Comparison of ENCODE assay signal across 13 mouse cellular contexts in genomic region chr4:47881560-47881959, GRCm38 (mm10).
A peak's percentile ranks its signal among the peaks of the same experiment; 100 is the strongest.
DNase-seq lines count a peak whose midpoint lies in the region; ATAC-seq lines count a peak whose summit lies in the region.
"Had no signal": no experiment of that assay in that cellular context is flagged by ENCODE, and none has a peak within 500 bp of the region (broad histone marks: within the 10 kb centered on the region; RNA-seq: fewer than 3 reads in every experiment).

No protein-coding gene starts in this region.

- H3K4me2 ChIP-seq in embryonic facial prominence, embryonic 14.5 days (ENCODE audit: low read depth, low read length) = no peak overlapping the region
- no peak overlapping the region for H3K4me2 ChIP-seq in kidney, embryonic 14.5 days (replicated peaks; ENCODE audit: low read depth, low read length)
- H3K4me2 ChIP-seq: embryonic facial prominence, embryonic 13.5 days; limb, embryonic 12.5 days had no signal

- H3K4me1 ChIP-seq in embryonic facial prominence, embryonic 14.5 days (ENCODE audit: control insufficient read depth, insufficient read depth, low read length) = no peaks in the 10 kb centered on the region
- no peaks in the 10 kb centered on the region; the same call in 1 of the 2 replicates for H3K4me1 ChIP-seq in embryonic facial prominence, embryonic 10.5 days
- H3K4me1 ChIP-seq in kidney, embryonic 14.5 days (ENCODE audit: control insufficient read depth, insufficient read depth, low read length) = no peaks in the 10 kb centered on the region
- H3K4me1 ChIP-seq: embryonic facial prominence, embryonic 13.5 days; limb, embryonic 12.5 days had no signal

- peak; percentile 3 for DNase-seq in embryonic facial prominence, embryonic 14.5 days (ENCODE audit: low spot score)
- DNase-seq in embryonic facial prominence, embryonic 10.5 days (ENCODE audit: low spot score) = no peak
- DNase-seq in right cerebral cortex, adult 2 months (ENCODE audit: low spot score in 2 of 2) = peak; percentile 56 to 66
- no peak for DNase-seq in right cerebral cortex, postnatal 14 days
- DNase-seq in left cerebral cortex, adult 18-20 months (ENCODE audit: low spot score in 2 of 2) = peak; percentile 32 to 46
- DNase-seq in embryo, embryonic 10.5 days (ENCODE audit: low spot score) = no peak
- no peak for DNase-seq in c-Kit-positive CD71-positive TER-119-positive erythroid progenitor cells, embryonic 14.5 days (ENCODE audit: low spot score)
- DNase-seq: adrenal gland, postnatal 10 days had no signal

- H3K27ac ChIP-seq in embryonic facial prominence, embryonic 14.5 days (replicated peaks; ENCODE audit: low read depth, low read length) = no peak overlapping the region
- no peak overlapping the region for H3K27ac ChIP-seq in embryonic facial prominence, embryonic 10.5 days (replicated peaks)
- no peak overlapping the region for H3K27ac ChIP-seq in kidney, embryonic 14.5 days (ENCODE audit: low read depth, low read length)
- H3K27ac ChIP-seq: embryonic facial prominence, embryonic 13.5 days; limb, embryonic 12.5 days had no signal

- H3K4me3 ChIP-seq in embryonic facial prominence, embryonic 14.5 days (ENCODE audit: low read depth, low read length) = no peak overlapping the region
- H3K4me3 ChIP-seq in embryonic facial prominence, embryonic 10.5 days = no peak overlapping the region
- no peak overlapping the region for H3K4me3 ChIP-seq in kidney, embryonic 14.5 days (ENCODE audit: low read length)
- H3K4me3 ChIP-seq: embryonic facial prominence, embryonic 13.5 days; limb, embryonic 12.5 days; myocyte had no signal

- H3K36me3 ChIP-seq in embryonic facial prominence, embryonic 14.5 days (ENCODE audit: control insufficient read depth, insufficient read depth, low read length) = no peaks in the 10 kb centered on the region
- no peaks in the 10 kb centered on the region for H3K36me3 ChIP-seq in embryonic facial prominence, embryonic 10.5 days (replicated peaks)
- H3K36me3 ChIP-seq in kidney, embryonic 14.5 days (ENCODE audit: control insufficient read depth, insufficient read depth, low read length) = no peaks in the 10 kb centered on the region
- H3K36me3 ChIP-seq: embryonic facial prominence, embryonic 13.5 days; limb, embryonic 12.5 days had no signal

- H3K9ac ChIP-seq in embryonic facial prominence, embryonic 14.5 days (ENCODE audit: low read depth, low read length) = no peak overlapping the region
- H3K9ac ChIP-seq in kidney, embryonic 14.5 days (ENCODE audit: low read depth, low read length) = no peak overlapping the region
- H3K9ac ChIP-seq: embryonic facial prominence, embryonic 13.5 days; limb, embryonic 12.5 days had no signal

- ATAC-seq in embryonic facial prominence, embryonic 14.5 days (ENCODE audit: low read depth) = no peak
- no peak for ATAC-seq in kidney, embryonic 14.5 days (ENCODE audit: low FRiP score, low TSS enrichment)
- ATAC-seq: lung, postnatal 0 days had no signal

- no peaks in the 10 kb centered on the region for H3K9me3 ChIP-seq in embryonic facial prominence, embryonic 14.5 days (ENCODE audit: control insufficient read depth, low read length)
- no peaks in the 10 kb centered on the region for H3K9me3 ChIP-seq in embryonic facial prominence, embryonic 10.5 days
- no peaks in the 10 kb centered on the region for H3K9me3 ChIP-seq in kidney, embryonic 14.5 days (ENCODE audit: control insufficient read depth, low read length)
- H3K9me3 ChIP-seq: embryonic facial prominence, embryonic 13.5 days; limb, embryonic 12.5 days had no signal

- WGBS in embryonic facial prominence, embryonic 14.5 days = 72% methylated on average over 9 of the region's 9 CpGs
- WGBS in embryonic facial prominence, embryonic 10.5 days = 81% methylated on average over 9 of the region's 9 CpGs
- WGBS in kidney, embryonic 14.5 days = 74% methylated on average over 9 of the region's 9 CpGs

- no peaks in the 10 kb centered on the region for H3K27me3 ChIP-seq in embryonic facial prominence, embryonic 14.5 days (replicated peaks; ENCODE audit: control insufficient read depth, insufficient read depth, low read length)
- H3K27me3 ChIP-seq in embryonic facial prominence, embryonic 10.5 days (replicated peaks; ENCODE audit: low read depth, poor library complexity, severe bottlenecking) = no peaks in the 10 kb centered on the region
- no peaks in the 10 kb centered on the region for H3K27me3 ChIP-seq in kidney, embryonic 14.5 days (ENCODE audit: control insufficient read depth, insufficient read depth, low read length)
- H3K27me3 ChIP-seq: embryonic facial prominence, embryonic 13.5 days; limb, embryonic 12.5 days had no signal

Comparison
In these comparisons a context has a peak if more than half of its experiments do, and no peak if none do; other contexts are left out.
1. DNase-seq: peak in embryonic facial prominence, embryonic 14.5 days (single experiment), right cerebral cortex, adult 2 months (2 of 2) and left cerebral cortex, adult 18-20 months (2 of 2); none in embryonic facial prominence, embryonic 10.5 days (single experiment), right cerebral cortex, postnatal 14 days (single experiment), embryo, embryonic 10.5 days (single experiment) and c-Kit-positive CD71-positive TER-119-positive erythroid progenitor cells, embryonic 14.5 days (single experiment).